Mouse (Mus musculus) bone marrow, adult 2 months (tissue): Measurements from ENCODE around the gene Ufsp1.

Source experiments
- CTCF ChIP-seq: fragments of 200-500 bp; IDR thresholded peaks from 2 replicates; pipeline ENCODE4 v1.5.1; 2011; ENCODE audit warnings: low read length, control low read depth; ENCODE audit not compliant: control insufficient read depth, insufficient read depth
- POLR2A ChIP-seq: fragments of 200-500 bp; IDR thresholded peaks from 2 replicates; pipeline ENCODE4 v1.6.1; 2011; ENCODE audit warnings: low read depth, mild to moderate bottlenecking, control low read depth, low read length, borderline replicate concordance; ENCODE audit not compliant: control insufficient read depth

DNA sequence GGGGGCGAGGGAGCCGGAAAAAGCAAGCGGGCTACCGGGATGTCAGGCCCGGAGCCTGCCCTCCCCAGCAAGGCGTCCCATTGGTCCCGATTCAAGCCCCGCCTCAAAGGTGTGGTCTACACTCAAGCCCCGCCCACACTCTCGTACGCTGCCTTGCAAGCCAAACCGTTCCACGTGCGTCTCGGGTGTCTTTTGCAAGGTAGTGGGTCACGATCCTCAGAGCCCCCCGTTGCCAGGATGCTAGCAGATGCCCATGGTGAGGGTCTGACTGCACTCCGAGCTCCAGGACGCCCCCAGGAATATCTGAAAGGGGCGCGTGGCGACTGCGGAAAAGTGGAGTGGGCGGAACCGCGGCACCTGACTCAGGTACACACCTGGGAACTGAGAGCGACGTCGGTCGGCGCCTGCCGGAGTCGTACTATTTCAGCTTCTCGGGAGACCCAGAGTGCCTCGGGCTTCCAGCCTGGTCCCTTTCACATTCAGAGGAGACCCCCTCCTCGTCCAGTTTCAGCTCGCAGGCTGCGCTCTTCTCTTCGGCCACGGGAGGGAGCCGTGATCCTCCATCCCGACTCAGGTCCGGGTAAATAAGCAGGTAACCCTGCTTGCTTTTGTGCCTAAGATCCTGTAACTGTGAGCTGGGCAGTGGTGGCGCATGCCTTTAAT, 39.2 kb downstream of the Ufsp1 start, which contains the start of gene Slc12a9:
- peak; percentile 72; the same call in 1 of the 2 replicates for TF ChIP-seq CTCF
- TF ChIP-seq POLR2A: no peak; the same call in 1 of the 2 replicates
